Mouse (Mus musculus): ENCODE data around the gene Syne3. TPM values are rescaled to one million over a fixed set of nuclear protein-coding genes. Genes with fewer than 3 reads are reported as not detected.

Syne3 gene
- polyA plus RNA-seq, 1 experiment from 2014 or later = 0.08 TPM

GRCm38 (mm10) chr12:105040950-105041349 is 31.3 kb upstream of the Syne3 start:
- no peak for DNase-seq (ENCODE audit: low spot score)
- Histone ChIP-seq H3K27ac (ENCODE audit: low read depth) (no peak overlapping the region), H3K9me3 (ENCODE audit: control insufficient read depth, low read length) (no peaks in the 10 kb centered on the region), H3K4me3 (ENCODE audit: low read depth, low read length) (no peak overlapping the region), H3K4me2 (ENCODE audit: low read length) (no peak overlapping the region), H3K36me3 (ENCODE audit: control insufficient read depth, insufficient read depth, low read length) (peaks cover 33% of the 10 kb centered on the region), H3K4me1 (replicated peaks; ENCODE audit: control insufficient read depth, insufficient read depth, low read length) (peaks cover 22% of the 10 kb centered on the region), H3K27me3 (replicated peaks; ENCODE audit: control insufficient read depth, insufficient read depth, low read length) (no peaks in the 10 kb centered on the region), H3K9ac (ENCODE audit: low read length) (no peak overlapping the region)
- 95% methylated on average over 7 of the region's 7 CpGs for WGBS
- ATAC-seq (replicated peaks; ENCODE audit: low FRiP score, low TSS enrichment, low read depth) = no peak

DNA sequence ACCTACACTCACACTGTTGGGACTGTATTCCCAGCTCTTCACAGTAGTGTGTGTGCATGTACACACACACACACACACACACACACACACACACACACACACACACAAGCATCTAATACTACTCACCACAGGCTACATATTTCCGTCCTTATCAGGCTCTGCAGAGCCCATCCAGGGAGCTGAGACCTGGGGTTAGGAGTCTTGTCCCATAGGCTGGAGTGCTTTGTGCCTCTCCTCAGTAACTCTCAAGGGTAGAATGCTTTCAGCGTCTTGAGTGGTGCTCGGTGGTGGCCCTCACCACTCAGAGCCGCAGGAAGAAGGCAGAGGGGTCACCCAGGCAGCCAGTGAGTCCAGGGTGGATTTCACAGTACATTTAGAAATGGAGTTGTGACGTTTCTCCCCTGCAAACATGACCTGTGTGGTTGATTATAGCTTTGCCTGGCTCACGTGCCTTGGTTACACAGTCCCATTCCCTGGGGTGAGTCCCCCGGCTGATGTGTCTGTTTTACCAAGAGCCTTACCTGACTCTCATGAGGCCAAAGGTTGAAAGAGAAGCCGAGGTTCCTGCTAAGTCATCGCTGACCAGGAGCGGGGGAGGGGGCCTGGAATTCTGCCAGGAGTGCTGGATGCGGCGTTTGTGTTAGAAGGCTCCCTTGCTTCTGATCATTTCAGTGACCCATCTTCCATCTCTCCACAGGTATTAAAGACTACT is 30.1 kb upstream of the Syne3 start:
- Histone ChIP-seq H3K4me1 (replicated peaks; ENCODE audit: control insufficient read depth, insufficient read depth, low read length) (peaks cover 25% of the 10 kb centered on the region), H3K36me3 (ENCODE audit: control insufficient read depth, insufficient read depth, low read length) (peaks cover 33% of the 10 kb centered on the region), H3K4me2 (ENCODE audit: low read length) (no peak overlapping the region), H3K27me3 (replicated peaks; ENCODE audit: control insufficient read depth, insufficient read depth, low read length) (no peaks in the 10 kb centered on the region), H3K4me3 (ENCODE audit: low read depth, low read length) (no peak overlapping the region), H3K27ac (ENCODE audit: low read depth) (0 out of 2 replicates have a peak overlapping the region, but pooled peaks have one; percentile 43), H3K9ac (ENCODE audit: low read length) (no peak overlapping the region), H3K9me3 (ENCODE audit: control insufficient read depth, low read length) (no peaks in the 10 kb centered on the region)
- DNase-seq (ENCODE audit: low spot score) = peak; percentile 63
- ATAC-seq (replicated peaks; ENCODE audit: low FRiP score, low TSS enrichment, low read depth) = peak; percentile 9; the same call in 1 of the 2 replicates
- 41% methylated on average over 12 of the region's 12 CpGs for WGBS

DNA sequence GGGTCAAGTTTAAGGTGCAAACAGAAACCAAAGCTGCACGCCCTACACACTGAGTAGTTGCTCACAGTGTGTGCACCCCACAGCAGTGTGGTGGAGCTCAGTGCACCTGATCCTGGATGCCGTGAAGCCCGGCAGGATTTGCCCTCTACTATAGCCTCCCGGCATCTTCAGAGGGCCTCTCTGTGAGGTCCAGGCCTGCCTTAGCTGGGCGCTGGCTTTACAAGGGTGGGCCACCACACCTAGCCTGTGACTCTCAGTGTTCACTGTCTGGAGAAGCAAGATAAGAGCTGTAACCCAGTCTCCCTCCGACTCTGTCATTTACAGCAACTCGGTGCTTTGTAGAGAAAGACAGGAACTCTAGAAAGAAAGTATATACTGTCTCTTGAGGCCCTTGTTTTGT is 29.3 kb upstream of the Syne3 start:
- Histone ChIP-seq H3K36me3 (ENCODE audit: control insufficient read depth, insufficient read depth, low read length) (peaks cover 32% of the 10 kb centered on the region), H3K27me3 (replicated peaks; ENCODE audit: control insufficient read depth, insufficient read depth, low read length) (no peaks in the 10 kb centered on the region), H3K4me2 (ENCODE audit: low read length) (no peak overlapping the region), H3K4me1 (replicated peaks; ENCODE audit: control insufficient read depth, insufficient read depth, low read length) (peaks cover 32% of the 10 kb centered on the region), H3K4me3 (ENCODE audit: low read depth, low read length) (no peak overlapping the region), H3K9me3 (ENCODE audit: control insufficient read depth, low read length) (no peaks in the 10 kb centered on the region), H3K9ac (ENCODE audit: low read length) (no peak overlapping the region), H3K27ac (ENCODE audit: low read depth) (peak overlapping the region; percentile 14; the same call in 1 of the 2 replicates)
- ATAC-seq (replicated peaks; ENCODE audit: low FRiP score, low TSS enrichment, low read depth) = no peak
- 50% methylated on average over 7 of the region's 7 CpGs for WGBS
- no peak for DNase-seq (ENCODE audit: low spot score)

- H3K36me3 ChIP-seq (ENCODE audit: control insufficient read depth, insufficient read depth, low read length) = peaks cover 25% of the 10 kb centered on the region
- no peaks in the 10 kb centered on the region for H3K27me3 ChIP-seq (replicated peaks; ENCODE audit: control insufficient read depth, insufficient read depth, low read length)
- 79% methylated on average over 11 of the region's 11 CpGs for WGBS
- H3K9ac ChIP-seq (ENCODE audit: low read length) = no peak overlapping the region
- H3K4me3 ChIP-seq (ENCODE audit: low read depth, low read length) = no peak overlapping the region
- ATAC-seq (replicated peaks; ENCODE audit: low FRiP score, low TSS enrichment, low read depth) (no peak), DNase-seq (ENCODE audit: low spot score) (no peak)
- H3K4me2 ChIP-seq (ENCODE audit: low read length) = no peak overlapping the region
- no peaks in the 10 kb centered on the region for H3K9me3 ChIP-seq (ENCODE audit: control insufficient read depth, low read length)
- peak overlapping the region; percentile 14; the same call in 1 of the 2 replicates for H3K27ac ChIP-seq (ENCODE audit: low read depth)
- peaks cover 39% of the 10 kb centered on the region for H3K4me1 ChIP-seq (replicated peaks; ENCODE audit: control insufficient read depth, insufficient read depth, low read length)
These were observed 28.6 kb upstream of the Syne3 start for GRCm38 (mm10) chr12:105038211-105038610.

DNA sequence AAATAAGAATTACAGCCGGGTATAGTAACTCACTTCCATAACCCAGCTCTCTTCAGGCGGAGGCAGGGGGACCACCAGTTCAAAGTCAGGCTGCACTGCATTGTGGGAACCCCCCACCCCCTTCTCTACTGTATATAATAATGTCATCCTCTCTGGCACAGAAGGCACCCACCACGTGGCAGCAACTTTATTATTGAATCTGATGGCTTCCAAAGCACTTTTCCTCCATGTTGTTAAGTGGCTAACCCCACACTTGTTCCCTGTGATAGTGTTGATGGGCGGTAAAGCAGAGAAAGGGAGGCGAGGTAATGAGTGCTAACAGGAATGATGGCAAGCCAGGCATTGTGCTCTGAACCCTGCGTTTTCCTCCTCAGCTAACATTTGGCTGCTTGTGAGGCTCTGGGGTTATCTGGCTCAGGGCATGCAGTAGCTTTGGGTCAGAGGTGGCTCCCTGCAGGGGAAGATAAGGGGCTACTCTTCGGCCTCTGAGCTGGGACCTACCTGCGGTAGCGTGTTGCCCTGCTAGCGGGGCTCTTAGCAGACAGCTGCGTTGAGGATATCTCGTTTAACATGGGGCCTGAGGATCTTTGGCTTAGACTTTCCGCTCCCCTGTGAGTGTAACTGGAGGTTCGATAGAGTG is 24.6 kb upstream of the Syne3 start:
- Histone ChIP-seq H3K27me3 (replicated peaks; ENCODE audit: control insufficient read depth, insufficient read depth, low read length) (no peaks in the 10 kb centered on the region), H3K4me3 (ENCODE audit: low read depth, low read length) (peak overlapping the region; percentile 90; the same call in 1 of the 2 replicates), H3K9ac (ENCODE audit: low read length) (peak overlapping the region; percentile 78; the same call in 1 of the 2 replicates), H3K9me3 (ENCODE audit: control insufficient read depth, low read length) (no peaks in the 10 kb centered on the region), H3K27ac (ENCODE audit: low read depth) (no peak overlapping the region), H3K4me2 (ENCODE audit: low read length) (peak overlapping the region; percentile 93), H3K4me1 (replicated peaks; ENCODE audit: control insufficient read depth, insufficient read depth, low read length) (peaks cover 39% of the 10 kb centered on the region), H3K36me3 (ENCODE audit: control insufficient read depth, insufficient read depth, low read length) (peaks cover 14% of the 10 kb centered on the region)
- ATAC-seq (replicated peaks; ENCODE audit: low FRiP score, low TSS enrichment, low read depth) (no peak), DNase-seq (ENCODE audit: low spot score) (no peak)
- WGBS = 62% methylated on average over 14 of the region's 14 CpGs

DNA sequence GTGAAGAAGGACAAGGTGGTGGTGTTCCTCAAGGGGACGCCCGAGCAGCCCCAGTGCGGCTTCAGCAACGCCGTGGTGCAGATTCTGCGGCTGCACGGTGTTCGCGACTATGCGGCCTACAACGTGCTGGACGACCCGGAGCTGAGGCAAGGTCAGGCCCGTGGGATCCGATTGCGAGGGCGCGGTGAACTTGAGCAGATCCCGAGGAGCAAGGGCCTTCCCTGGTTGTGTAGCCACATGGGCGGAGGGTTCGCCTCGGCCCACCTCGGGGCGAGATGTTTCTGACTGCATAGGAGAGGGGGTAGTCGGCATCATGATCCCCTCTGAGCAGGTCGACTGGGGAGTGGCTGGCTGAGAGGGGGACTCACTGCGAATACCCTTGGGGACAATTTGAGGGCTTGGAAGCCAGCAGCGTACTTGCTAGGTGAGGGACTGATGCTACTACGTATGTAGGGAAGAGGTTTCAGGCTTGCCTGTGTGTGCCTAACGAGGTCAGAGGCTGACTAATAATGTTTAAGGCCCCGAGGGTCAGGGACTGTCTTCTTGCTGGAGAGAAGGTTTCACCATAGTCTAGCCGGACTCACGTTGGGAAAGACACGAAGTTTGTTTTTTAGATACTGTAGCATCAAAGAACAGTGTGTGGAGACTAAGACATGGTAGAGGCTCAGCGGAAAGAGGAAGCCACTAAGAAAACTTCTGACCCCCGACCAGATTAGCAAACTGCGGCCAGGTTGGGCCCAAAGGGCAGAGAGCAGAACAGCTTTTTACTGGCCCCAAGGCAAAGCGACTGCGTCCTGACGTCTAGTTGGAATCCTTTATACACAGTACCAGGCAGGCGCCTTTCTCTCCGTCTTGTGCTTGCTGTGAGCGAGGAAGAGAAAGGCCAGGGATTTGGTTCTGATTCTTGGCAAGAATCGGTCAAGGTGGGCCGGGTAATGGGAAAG is 23.5 kb upstream of the Syne3 start:
- Histone ChIP-seq H3K9me3 (ENCODE audit: control insufficient read depth, low read length) (no peaks in the 10 kb centered on the region), H3K4me3 (ENCODE audit: low read depth, low read length) (peak overlapping the region; percentile 90), H3K27ac (ENCODE audit: low read depth) (peak overlapping the region; percentile 57), H3K36me3 (ENCODE audit: control insufficient read depth, insufficient read depth, low read length) (peaks cover 16% of the 10 kb centered on the region), H3K27me3 (replicated peaks; ENCODE audit: control insufficient read depth, insufficient read depth, low read length) (no peaks in the 10 kb centered on the region), H3K4me2 (ENCODE audit: low read length) (peak overlapping the region; percentile 93), H3K4me1 (replicated peaks; ENCODE audit: control insufficient read depth, insufficient read depth, low read length) (peaks cover 27% of the 10 kb centered on the region), H3K9ac (ENCODE audit: low read length) (peak overlapping the region; percentile 78)
- DNase-seq (ENCODE audit: low spot score) (no peak), ATAC-seq (replicated peaks; ENCODE audit: low FRiP score, low TSS enrichment, low read depth) (peak; percentile 50; the same call in 1 of the 2 replicates)
- WGBS = 3% methylated on average over 45 of the region's 45 CpGs

DNA sequence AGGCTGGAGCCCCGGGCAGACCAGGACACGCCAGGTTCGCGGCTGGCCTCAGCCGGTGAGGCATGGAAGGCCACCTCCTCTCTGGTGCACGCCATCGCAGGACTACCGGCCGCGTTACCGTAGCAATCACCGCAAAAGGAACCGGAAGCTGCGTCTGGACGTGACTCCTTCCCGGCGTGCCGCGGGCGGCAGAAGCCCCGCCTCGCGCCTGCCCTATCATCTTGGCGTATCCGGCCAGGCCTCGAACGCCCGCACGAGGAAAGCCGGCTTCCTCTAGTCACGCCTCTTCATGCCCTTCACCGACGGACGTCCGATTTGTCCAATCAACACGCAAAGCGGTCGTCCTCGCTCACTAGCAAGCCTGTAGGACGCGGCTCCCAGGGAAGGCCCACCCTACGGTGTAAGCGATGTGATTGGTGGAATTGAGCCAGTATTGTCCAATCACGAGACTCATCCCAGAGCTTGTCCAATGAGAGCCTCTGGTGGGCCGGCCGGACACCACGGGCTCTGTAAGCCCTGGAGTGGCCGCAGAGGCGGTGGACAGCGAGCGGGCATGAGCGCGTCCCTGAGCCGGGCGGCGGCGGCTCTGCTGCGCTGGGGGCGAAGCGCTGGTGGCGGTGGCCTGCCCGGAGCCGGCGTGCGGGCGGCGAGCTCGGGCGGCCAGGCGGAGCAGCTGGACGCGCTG is 22.7 kb upstream of the Syne3 start, which contains the start of gene Glrx5:
Gene Glrx5 (plus strand): TSS at position 542 of the 685 bp plus-strand sequence.
- Histone ChIP-seq H3K36me3 (ENCODE audit: control insufficient read depth, insufficient read depth, low read length) (peaks cover 16% of the 10 kb centered on the region), H3K4me2 (ENCODE audit: low read length) (peak within 1 kb of the TSS; percentile 93), H3K9me3 (ENCODE audit: control insufficient read depth, low read length) (no peaks in the 10 kb centered on the region), H3K4me3 (ENCODE audit: low read depth, low read length) (peak within 1 kb of the TSS; percentile 98), H3K27ac (ENCODE audit: low read depth) (peak within 1 kb of the TSS; percentile 61), H3K9ac (ENCODE audit: low read length) (peak within 1 kb of the TSS; percentile 81), H3K4me1 (replicated peaks; ENCODE audit: control insufficient read depth, insufficient read depth, low read length) (peaks cover 27% of the 10 kb centered on the region), H3K27me3 (replicated peaks; ENCODE audit: control insufficient read depth, insufficient read depth, low read length) (no peaks in the 10 kb centered on the region)
- ATAC-seq (replicated peaks; ENCODE audit: low FRiP score, low TSS enrichment, low read depth) = peak; percentile 99
- WGBS = under 1% methylated on average over 72 of the region's 72 CpGs
- peak; percentile 97 for DNase-seq (ENCODE audit: low spot score)

Data from intestine, embryonic 14.5 days (tissue).